Mouse (Mus musculus) c-Kit-positive CD71-positive TER-119-negative erythroid progenitor cells, embryonic 14.5 days (primary cell): ENCODE measurements at regions not wholly inside any gene's neighbourhood (a gene's known extent, or its start where the extent isn't known, plus 50 kb on each side); places are given as distances from the start of the nearest gene placed in this dataset.

Experiments
- DNase-seq: peaks from one replicate; pipeline ENCODE4 v3.0.0-alpha.2; 2013; ENCODE audit warnings: low read depth

GRCm38 (mm10) chr15:97125836-97126822 lies 70.4 kb upstream of the Slc38a4 start:
- no peak for DNase-seq

GRCm38 (mm10) chr15:97122263-97122662 lies 66.5 kb upstream of the Slc38a4 start:
- no peak for DNase-seq

- DNase-seq: no peak
Observed at GRCm38 (mm10) chr15:97112452-97113200, 56.9 kb upstream of the Slc38a4 start.

- no peak for DNase-seq
Observed at GRCm38 (mm10) chr15:97111320-97112192, 55.8 kb upstream of the Slc38a4 start.

- DNase-seq: no peak
Observed at GRCm38 (mm10) chr15:97107779-97108178, 52.0 kb upstream of the Slc38a4 start.

- no peak for DNase-seq
Observed at GRCm38 (mm10) chr15:97106556-97106955, 50.8 kb upstream of the Slc38a4 start.
